Mouse (Mus musculus): ENCODE results near the gene Gpn2.
A peak's percentile ranks its signal among the peaks of the same experiment; 100 is the strongest.

The Gpn2 gene

DNA sequence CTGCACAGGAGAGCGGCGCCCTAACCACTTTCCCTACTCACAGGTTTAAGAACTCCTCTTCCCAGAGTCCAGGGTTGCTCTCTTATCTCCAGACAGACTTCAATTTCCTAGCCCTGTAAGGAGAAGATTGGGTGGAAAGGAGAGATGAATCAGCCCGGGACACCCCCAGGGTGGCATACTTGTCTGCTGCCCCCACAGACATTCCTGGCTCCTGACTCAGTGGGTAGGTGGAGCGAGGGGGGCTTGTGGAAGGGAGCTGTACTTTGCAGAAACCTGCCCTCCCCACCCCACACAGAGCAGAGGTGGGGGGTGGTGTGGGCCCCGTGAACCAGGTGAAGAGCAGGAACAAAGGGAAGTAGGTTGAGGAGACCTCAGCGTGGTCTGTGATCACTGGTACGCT lies 11.4 kb downstream of the Gpn2 start:
- DNase-seq (ENCODE audit: low read depth), result no peak

DNA sequence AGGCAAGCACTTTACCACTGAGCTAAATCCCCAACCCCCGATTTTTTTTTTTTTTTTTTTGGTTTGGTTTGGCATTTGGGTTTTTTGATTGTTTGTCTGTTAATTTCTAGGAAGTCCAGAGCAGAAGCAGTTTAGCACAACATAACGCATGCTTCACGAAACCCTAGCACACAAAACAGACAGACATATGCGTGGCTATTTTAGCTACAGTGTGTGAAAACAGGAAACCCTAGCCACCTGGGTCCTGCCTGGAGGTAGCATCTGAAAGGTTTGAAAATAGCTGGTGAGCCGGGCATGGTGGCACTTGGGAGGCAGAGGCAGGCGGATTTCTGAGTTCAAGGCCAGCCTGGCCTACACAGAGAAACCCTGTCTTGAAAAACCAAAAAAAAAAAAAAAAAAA lies 11.9 kb downstream of the Gpn2 start:
- no peak for DNase-seq (ENCODE audit: low read depth)

DNA sequence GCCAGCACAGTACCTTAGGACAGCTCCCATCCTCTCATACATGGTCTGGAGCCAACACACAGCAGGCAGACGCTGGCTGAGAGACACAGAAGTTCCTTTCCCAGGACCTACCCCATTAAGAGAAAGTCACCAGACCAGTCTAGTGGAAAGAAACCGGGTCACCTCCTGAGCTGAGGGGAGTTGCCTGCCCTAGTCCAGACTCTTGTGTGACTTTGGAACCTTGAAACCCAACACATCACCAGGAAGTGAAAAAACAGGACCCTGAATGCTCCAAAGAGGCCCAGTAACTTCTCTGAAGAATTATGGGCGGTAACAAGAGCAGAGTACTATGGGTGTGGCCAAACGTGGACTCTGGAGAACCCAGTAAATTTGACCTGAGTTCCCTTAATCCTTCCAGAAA lies 14.5 kb downstream of the Gpn2 start:
- DNase-seq (ENCODE audit: low read depth), result no peak

DNA sequence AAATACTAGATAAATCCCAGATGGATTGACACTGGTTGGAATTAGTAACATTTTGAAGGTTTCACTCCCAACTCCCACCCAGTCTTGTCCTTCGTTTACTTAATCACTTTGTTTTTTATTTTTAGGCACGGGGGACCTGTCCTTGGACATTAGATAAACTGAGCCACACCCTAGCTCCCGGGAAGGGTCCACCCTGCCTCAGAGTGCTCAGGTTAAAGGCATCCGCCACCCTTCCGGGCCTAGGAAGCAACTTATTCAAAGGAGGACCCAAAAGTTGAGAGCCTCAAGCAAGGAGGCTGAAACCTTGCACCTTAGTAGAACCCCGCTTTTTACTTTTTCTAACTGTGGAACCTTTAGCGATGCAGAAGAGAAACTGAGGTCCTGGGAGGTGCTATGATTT lies 15.0 kb downstream of the Gpn2 start:
- DNase-seq (ENCODE audit: low read depth), result no peak

DNA sequence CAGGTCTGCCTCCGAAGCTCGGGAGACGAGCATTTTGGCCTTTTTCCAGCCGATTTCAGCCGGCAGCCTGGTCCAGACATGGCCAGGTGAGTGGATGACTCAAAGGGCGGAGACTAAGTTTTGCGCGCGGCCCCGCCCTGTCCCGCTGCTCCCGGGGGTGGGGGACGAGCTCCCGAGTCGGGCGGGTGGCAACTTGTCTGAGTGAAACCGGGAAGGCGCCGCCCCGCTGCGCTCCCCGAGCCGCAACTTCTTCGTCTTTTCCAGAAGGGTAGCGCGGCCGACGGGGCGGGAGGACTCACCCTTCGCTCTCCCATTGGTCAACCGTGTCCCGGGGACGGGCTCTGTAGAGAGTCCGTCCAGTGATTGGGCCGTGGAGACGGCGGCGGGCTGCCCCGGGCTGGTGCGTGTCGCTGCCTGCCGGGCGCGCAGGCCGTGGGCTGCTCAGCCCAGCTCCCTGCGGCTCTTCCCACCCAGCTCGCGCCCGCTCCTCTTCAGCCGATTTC lies 15.5 kb downstream of the Gpn2 start:
- DNase-seq (ENCODE audit: low read depth), result peak; percentile 86

DNA sequence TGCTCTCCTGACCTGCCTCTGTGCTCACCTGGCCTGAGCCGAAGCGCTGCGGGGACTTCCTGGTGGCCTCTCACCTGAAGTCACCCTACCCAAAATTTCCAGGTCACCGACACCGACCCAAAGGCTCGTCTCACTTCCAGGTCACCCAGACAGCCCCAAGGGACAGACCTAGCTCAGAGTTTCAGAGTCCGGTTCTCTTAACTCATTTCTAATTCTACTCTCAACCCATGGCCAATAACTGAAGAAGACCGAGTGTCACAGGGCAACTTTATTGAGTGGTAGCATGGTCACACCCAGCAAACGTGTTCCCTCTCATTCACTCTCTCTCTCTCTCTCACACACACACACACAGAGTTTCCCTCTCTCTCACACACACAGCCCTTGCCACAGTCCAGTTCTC lies 16.1 kb downstream of the Gpn2 start:
- DNase-seq (ENCODE audit: low read depth), result no peak

DNA sequence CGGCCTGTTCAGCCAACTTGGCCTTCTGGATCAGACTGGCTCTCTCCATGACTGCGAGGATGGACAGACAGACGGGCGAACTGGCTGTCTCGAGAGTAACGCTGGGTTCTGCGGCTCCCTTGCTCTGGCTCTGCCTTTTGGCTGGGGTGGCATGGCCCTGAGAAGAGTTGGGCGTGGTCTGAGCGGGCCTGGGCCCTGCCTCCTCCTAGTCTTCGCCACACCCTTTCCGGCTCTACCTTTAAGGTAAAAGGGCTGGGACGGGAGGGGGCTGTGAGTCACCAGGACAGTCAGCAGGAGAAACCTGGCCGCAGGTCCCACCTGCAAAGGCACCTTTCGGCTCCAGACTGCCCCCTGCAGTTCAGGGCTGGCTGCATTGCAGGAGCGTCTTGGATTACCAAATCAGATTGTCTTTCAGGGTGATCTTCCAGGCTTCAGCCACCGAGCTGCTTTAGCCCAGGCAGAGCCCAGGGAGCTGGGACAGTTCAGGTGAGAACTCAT lies 17.6 kb downstream of the Gpn2 start, which contains the start of gene Sfn:
TSS of gene Sfn (minus strand) at position 448 of the 498 bp plus-strand sequence.
- no peak for DNase-seq (ENCODE audit: low read depth)

DNA sequence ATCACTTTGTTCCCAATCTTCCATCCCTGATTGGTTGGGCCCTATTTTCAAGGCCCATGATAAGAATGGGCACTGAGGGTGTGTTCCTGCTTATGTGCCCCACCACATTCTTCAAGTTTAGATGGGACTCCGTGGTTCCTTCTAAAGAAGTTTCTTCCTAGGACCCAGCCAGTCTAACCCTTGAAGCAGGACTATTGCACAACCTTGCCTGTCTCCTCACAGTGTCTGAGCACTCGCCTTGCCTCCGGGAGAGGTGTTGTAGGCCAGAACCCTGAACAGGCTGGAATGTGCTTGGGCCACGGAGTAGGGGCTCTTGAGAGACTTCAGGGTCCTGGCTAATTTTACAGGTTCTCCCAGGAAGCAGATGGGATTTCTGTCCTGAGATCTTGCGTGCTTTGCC lies 18.9 kb downstream of the Gpn2 start:
- DNase-seq (ENCODE audit: low read depth), result no peak

DNA sequence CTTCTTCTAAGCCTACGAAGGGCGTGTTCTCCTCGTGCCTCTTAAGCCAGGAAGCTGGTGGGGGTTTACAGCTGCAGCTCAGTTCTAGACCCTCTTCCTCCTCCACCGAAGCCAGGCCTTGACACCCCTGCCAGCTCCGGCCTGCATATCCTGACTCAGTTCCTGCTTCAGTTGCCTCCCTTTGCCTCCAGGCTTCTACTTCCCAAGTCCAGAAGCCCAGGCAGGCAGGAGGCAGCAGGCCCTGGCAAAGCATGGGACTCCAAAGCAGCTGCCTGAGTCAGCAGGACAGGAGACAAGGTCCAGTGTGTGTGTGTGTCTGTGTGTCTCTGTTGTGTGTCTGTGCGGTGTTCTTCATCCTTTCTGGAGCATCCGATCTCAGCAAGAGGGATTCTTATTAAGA lies 20.0 kb downstream of the Gpn2 start:
- DNase-seq (ENCODE audit: low read depth), result peak; percentile 76

DNA sequence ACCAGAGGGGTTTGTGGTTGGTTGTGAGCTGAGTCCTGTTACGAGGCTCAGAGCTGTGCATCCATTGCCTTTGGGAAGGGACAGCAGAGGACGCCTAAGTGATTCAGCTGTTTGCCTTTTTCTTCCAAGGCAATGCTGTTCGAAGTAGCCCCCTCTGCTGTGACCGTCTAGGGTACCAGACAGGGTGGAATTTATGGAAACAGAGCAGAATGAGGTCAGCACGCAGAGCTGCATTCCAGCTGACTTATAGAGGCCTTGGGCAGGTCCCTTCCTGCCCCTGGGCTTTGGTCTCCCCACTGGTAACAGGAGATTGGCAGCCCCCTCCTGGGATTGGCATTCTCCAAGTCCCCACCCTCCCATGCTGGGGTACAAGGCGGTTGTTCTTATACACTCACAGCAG lies 20.7 kb downstream of the Gpn2 start:
- peak; percentile 62 for DNase-seq (ENCODE audit: low read depth)

DNA sequence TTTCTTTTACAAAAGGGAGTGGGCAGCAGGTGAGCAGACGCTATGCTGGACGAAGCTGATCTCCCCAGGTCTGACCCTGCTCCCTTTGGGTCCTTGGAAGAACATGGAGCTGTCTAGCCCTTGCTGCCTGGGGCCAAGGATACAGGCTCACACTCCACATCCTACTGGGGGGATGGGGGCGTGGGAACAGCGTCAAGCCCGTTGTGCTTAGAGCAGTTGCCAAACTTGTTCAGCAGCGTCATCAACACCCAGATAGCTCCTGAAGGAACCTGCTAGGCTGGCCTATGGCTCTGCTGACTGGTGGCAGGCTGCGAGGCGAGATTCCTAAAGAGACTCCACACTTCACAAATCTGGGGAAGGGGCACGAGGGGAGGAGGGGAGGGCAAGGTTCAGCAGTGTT lies 21.2 kb downstream of the Gpn2 start:
- DNase-seq (ENCODE audit: low read depth), result no peak

DNA sequence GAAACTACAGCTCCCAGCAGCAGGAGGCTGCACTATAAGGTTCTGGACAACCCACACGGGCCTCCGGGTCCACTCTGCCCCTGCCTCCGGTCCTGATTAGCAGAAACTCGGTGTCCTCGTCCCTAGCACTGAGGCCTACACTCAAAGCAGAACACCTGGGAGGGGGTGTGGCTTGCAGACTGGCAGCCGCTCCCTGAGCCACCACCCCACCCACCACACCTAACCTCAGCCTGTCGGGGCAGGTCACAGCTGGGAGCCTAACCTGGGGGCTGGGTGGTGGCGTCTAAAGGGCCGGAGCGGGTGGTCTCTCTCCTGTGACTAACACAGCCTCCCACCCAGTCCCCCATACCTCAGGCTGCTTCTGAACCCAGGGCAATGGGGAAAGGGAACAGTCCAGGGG lies 23.1 kb downstream of the Gpn2 start:
- no peak for DNase-seq (ENCODE audit: low read depth)

DNA sequence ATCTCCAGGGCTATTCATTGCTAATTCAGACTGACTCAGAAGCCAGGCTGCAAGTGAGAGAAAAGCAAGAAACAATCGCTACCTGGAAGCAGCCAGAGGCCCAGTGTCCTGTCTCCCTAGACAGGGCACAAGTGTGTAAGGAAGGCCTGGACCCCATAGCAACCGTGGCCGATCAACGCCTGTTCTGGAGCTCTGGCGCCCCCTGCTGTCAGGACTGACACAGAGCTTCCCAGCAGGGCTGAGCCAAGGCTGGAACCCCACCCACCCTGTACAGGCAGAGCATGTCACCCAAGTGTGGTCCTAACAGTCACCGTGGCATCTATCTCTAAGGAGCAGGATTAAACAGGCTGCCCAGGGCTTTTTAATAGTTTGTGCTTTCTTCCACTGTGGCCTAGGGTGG lies 25.6 kb downstream of the Gpn2 start:
- peak; percentile 80 for DNase-seq (ENCODE audit: low read depth)

DNA sequence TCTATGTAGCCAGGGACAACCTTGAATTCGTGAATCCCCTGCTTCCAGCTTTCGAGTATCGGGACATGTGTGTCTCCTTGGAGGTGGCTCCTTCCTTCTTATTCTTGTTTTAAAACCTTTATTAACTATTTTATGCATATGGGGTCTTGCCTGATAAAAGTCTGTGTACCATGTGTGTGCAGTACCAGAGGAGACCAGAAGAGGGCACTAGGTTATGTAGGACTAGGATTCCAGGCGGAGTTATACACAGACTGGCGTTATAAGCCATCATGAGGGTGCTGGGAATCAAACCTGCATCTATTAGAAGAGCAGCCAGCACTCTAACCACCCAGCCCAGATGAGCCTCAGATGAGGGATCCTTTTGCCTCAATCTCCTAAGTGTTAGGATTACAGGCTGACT lies 27.7 kb downstream of the Gpn2 start:
- peak; percentile 20 for DNase-seq (ENCODE audit: low read depth)

DNA sequence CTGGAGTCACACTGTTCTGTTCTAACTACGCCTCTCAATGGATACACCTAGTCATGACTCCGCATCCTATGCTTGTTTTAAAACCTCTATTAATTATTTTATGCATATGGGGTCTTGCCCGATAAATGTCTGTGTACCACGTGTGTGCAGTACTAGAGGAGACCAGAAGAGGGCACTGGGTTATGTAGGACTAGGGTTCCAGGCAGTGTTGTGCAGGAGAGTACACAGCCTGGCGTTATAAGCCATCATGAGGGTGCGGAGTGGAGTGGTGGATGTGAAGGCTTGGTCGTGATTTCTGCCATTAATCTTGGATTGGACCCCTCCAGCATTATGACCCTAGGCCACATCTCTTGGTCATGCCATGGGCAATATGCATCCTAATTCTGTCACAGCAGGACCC lies 28.3 kb downstream of the Gpn2 start:
- DNase-seq (ENCODE audit: low read depth), result no peak

DNA sequence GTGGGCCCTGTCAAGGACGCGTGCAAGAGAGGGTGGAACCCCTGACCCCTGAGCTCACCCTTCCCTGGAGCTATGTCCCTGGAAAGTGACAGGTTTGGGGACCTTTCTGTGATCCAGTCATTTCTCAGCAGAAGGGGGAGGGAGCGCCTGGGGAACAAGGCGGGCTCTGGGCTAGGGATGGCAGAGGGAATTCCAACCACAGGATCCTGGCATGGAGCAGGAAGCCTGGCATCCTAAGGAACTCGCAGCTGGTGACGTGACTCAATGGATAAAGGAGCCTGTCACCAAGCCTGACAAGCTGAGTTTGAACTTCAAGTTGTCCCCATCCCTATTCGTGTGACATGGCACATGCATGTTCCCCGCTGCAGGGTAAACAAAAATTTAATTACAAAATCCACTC lies 28.9 kb downstream of the Gpn2 start:
- no peak for DNase-seq (ENCODE audit: low read depth)

DNA sequence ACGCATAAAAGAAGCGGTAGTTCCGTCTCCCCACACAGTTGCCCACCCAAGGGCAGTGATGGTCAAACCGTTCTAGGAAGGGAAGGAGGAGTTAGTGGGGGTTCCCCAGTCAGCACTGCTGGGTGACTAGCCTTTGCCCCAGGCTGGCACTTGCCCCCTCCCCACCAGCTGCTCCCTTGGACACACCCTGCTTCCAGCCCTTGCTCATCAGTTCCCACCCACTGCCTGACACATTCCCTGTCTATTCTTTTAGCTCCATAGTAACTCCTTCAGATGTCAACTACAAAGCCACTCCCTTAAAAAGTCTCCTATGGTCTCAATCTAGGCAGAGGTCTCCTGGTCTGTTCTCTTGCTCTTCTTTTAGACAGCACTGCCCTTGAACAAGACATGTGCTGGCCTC lies 29.7 kb downstream of the Gpn2 start:
- no peak for DNase-seq (ENCODE audit: low read depth)

DNA sequence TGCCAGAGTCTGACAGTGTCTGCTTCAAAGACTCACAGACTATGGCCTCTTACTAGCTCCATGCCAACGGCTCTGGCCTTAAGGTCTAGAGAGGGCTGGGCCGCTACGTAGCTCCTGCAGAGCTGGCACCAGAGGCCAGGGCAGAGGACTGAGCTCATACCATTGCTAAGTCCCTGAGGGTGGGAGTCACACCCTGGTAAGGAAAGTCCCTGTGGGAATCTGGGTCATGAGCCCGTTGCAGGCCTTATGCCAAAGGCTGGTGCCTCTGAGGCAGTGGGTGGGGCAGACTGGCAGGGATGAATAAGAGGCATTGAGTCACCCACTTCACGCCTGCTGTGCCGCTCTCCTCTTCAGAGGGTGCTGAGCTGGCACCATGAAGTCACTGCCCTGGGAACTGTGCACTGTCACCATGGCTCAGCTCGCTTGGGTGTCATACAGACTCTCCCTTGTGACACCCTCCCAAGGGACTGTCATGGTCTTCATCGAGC lies 30.2 kb downstream of the Gpn2 start:
- DNase-seq (ENCODE audit: low read depth), result peak; percentile 71

DNA sequence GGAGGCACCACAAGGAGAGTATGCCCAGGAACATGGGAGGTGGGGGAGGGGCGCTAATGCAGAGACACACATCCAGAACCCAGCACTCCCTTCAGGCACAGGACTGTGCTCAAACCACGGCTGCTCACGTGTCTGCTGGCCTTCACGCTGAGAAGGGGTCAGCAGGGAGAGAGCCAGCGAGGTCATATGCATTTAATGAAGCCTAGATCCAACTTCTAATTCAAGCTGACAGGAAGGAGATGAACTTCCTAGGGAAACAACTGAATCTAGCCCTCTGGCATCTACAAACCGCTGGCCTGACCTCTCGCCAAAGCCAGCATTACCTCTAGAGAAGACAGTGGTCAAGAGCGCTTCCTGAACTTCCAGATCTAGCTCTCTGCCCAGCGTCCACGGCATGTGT lies 31.3 kb downstream of the Gpn2 start:
- no peak for DNase-seq (ENCODE audit: low read depth)

DNA sequence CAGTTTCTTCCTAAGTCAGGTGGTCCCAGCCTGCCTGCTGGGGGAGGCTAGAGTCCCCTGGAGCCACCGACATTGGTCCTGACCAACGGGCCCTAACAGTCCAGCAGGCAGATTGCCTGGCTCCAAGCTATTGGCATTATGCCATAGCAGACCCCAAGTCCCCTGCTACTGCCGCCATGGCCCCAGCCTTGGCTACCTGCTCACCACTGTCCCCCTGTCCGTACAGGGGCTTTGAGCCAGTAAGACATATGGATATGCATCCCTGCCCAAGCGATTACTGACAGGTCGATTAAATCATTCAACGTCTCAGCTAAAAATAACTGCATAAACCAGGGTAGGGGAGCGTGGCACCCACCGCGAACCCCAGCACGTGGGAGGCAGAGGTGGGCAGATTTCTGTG lies 33.8 kb downstream of the Gpn2 start:
- DNase-seq (ENCODE audit: low read depth), result no peak

DNA sequence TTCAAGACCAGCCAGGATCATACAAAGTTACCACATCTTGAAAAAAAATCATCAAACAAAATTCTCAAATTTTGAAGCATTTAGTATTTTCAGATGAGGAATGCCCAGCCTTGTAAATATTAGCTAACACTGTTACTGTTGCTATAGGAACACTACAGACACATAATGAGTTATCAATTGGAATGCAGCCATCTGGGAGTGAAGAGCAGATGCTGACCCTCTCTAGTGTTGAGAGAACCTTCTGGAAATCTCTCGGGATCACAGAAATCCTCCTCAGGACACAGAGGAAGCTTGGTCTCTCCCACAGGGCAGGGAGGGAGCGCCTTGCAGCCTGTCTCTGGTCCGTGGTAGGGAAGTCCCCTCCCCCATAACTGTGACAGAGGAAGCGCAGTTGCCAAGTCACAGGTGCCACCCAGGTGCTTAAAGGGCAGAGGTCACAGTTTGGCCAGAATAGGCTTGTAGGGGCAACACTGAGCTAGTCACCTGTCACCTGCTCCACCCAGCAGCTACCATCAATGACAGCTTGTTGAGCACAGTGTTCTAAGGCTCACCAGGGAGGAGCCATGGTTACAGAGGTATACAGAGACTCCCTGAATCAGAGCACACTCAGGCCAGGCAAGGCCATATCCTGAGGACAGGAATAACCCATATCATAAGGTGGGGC lies 35.4 kb downstream of the Gpn2 start:
- DNase-seq (ENCODE audit: low read depth), result no peak

DNA sequence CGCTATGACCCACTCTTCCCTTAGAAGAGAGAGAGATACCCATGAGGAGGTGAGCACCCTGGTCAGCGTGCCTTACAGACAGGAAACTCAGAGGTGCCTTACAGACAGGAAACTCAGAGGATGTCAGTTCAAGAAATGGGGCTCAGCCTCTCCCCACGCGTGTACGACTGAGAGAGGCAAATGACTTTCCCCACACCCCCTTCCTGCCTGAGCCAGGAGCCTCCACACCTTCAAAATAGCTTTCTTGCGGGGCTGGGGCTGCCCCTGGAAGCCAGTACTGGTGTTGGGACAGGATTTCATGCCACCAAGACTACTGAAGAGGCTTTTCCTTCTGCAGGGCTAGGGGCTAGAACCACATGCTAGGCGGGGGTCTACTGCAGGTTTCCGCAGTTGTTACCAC lies 36.5 kb downstream of the Gpn2 start:
- DNase-seq (ENCODE audit: low read depth), result no peak

DNA sequence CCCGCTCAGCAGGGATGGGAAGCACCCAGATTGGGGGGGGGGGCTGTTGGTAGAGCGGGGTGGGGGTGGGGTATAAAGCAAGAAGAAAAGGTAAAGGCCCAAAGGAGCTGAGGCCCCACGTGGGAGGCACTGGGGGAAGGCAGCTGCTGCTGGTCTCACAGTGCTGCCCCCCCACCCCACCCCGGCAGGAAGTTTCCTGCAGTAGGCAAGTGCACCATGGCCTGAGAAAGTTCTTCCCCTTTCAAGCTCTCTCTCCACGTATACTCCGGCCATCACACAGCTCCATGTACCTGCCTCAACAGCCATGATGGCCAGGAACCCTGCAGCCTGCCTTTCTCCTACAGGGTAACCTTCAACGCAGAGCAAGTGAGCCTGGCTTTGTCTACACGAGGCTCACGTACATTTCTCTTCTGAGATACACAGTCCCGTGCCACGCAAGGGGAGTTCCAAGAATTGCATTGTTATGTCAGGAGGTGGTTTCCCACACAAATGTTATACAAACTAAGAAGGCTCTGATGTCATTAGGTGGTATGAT lies 38.1 kb downstream of the Gpn2 start:
- DNase-seq (ENCODE audit: low read depth), result no peak

DNA sequence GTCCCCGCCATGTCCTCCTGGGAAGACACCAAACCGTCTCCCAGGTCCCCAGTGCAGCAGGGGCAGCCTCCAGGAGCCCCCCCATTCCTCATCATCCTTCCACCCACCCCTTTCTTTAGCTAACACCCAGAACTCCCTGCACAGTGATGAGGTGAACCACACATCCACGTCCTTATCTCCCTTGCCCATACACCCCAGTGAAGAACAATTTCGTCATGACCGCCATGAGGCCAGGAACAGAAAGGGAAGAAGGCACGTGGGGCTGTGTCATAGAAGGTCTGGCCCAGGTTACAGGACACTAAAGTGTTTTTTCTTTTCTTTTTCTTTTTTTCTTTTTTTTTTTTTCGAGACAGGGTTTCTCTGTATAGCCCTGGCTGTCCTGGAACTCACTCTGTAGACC lies 40.7 kb downstream of the Gpn2 start:
- DNase-seq (ENCODE audit: low read depth), result no peak

Data from NIH3T3 (cell line).